Mouse (Mus musculus) mouse embryonic stem cell (cell line): ENCODE data around the gene Ucp2.

Experiments
- in situ Hi-C, 2 experiments: fragments of 300-500 bp; cut with MboI; formaldehyde crosslinking; loops; 1 replicate in 1 of 2; 3 replicates in 1 of 2; pipeline ENCODE4 v1.14.3; 2019 to 2020; ENCODE audit warnings: low sequenced_read_pairs in 2 of 2, low pct_unique_long_range_greater_than_20kb in 1 of 2, mixed read lengths in 1 of 2; ENCODE audit not compliant: unreplicated experiment in 1 of 2

Ucp2 gene

GRCm38 (mm10) chr7:100535831-100536230 is 42.7 kb downstream of the Ucp2 start:
- in situ Hi-C loops: no loop called here

- in situ Hi-C loops: no loop called here
These were observed 43.8 kb downstream of the Ucp2 start, which contains the start of gene Coa4 for GRCm38 (mm10) chr7:100536804-100537518. Gene Coa4, plus strand, starts transcription at chr7:100537071.

- in situ Hi-C loops: no loop called here
These were observed 44.4 kb downstream of the Ucp2 start for GRCm38 (mm10) chr7:100537519-100537902.

- in situ Hi-C loops: no loop called here
These were observed 46.4 kb downstream of the Ucp2 start for GRCm38 (mm10) chr7:100539516-100539915.

- in situ Hi-C loops: no loop called here
These were observed 51.3 kb downstream of the Ucp2 start for GRCm38 (mm10) chr7:100544437-100544836.

- in situ Hi-C loops: no loop called here
These were observed 54.5 kb downstream of the Ucp2 start for GRCm38 (mm10) chr7:100547631-100548030.

- in situ Hi-C loops: no loop called here
These were observed 56.7 kb downstream of the Ucp2 start for GRCm38 (mm10) chr7:100549796-100550195.

GRCm38 (mm10) chr7:100550338-100551007 is 57.3 kb downstream of the Ucp2 start:
- in situ Hi-C loops: no loop called here
